Mouse (Mus musculus) lung, embryonic 14.5 days (tissue): ENCODE data around the gene Ccdc170. TPM values are rescaled to one million over a fixed set of nuclear protein-coding genes. Genes with fewer than 3 reads are reported as not detected.
"Not testable (repeated sequence)": the region's sequence is repeated elsewhere in the genome, so short reads cannot be mapped to it uniquely, and the experiment has no call there.

Experiments
- ATAC-seq: fragments of 200-750 bp; cut with Nextera tagmentation; 2 replicates; pipeline ENCODE4 v1.8.0; 2017; ENCODE audit warnings: mild to moderate bottlenecking, moderate TSS enrichment, moderate library complexity; ENCODE audit not compliant: insufficient read depth
- DNase-seq: peaks from one replicate; pipeline ENCODE4 v3.0.0-alpha.2; 2015
- H3K27ac ChIP-seq: fragments of 300-500 bp; sonication (generic); 2 replicates; pipeline ENCODE4 v1.5.1; 2014; ENCODE audit warnings: low read depth, mild to moderate bottlenecking, moderate library complexity
- H3K27me3 ChIP-seq: fragments of 300-500 bp; sonication (generic); 2 replicates; pipeline ENCODE4 v1.6.1; 2014; ENCODE audit warnings: low read length, control low read depth; ENCODE audit not compliant: insufficient read depth
- H3K36me3 ChIP-seq: fragments of 300-500 bp; sonication (generic); 2 replicates; pipeline ENCODE4 v1.6.1; 2014; ENCODE audit warnings: control low read depth; ENCODE audit not compliant: insufficient read depth
- H3K4me1 ChIP-seq: fragments of 300-500 bp; sonication (generic); 2 replicates; pipeline ENCODE4 v1.6.1; 2014; ENCODE audit warnings: antibody characterized with exemption, control low read depth; ENCODE audit not compliant: insufficient read depth
- H3K4me2 ChIP-seq: fragments of 300-500 bp; sonication (generic); 2 replicates; pipeline ENCODE4 v1.6.1; 2014; ENCODE audit warnings: mild to moderate bottlenecking
- H3K4me3 ChIP-seq: fragments of 300-500 bp; sonication (generic); 2 replicates; pipeline ENCODE4 v1.5.1; 2014; ENCODE audit warnings: low read depth, low read length
- H3K9ac ChIP-seq: fragments of 300-500 bp; sonication (generic); 2 replicates; pipeline ENCODE4 v1.6.1; 2014
- H3K9me3 ChIP-seq: fragments of 300-500 bp; sonication (generic); 2 replicates; pipeline ENCODE4 v1.6.1; 2016; ENCODE audit warnings: low read depth, low read length, control low read depth
- CTCF ChIP-seq: IDR thresholded peaks from 2 replicates; pipeline ENCODE4 v1.5.1; 2016; ENCODE audit warnings: antibody characterized with exemption, low read depth
- WGBS: fragments of 180-500 bp; shearing (Covaris S2); extraction: QIAGEN DNeasy Blood & Tissue Kit; methylation state at CpG from one replicate; pipeline ENCODE4 v1.1.7; 2014; 5-methylcytosine and 5-hydroxymethylcytosine counted together
- polyA plus RNA-seq: library from polyadenylated mRNA; unstranded; fragments of >200 nt; fragmentation: Nextera tagmentation; extraction: Ambion mirVana; gene quantifications from 2 replicates; pipeline ENCODE4 v1.2.1, GENCODE M21; 2014

Ccdc170 gene
- polyA plus RNA-seq = 0.12 TPM in 2 replicates

- Histone ChIP-seq H3K36me3 (no peaks in the 10 kb centered on the region), H3K9me3 (no peaks in the 10 kb centered on the region), H3K27ac (no peak within 1 kb of the TSS), H3K4me3 (no peak within 1 kb of the TSS), H3K9ac (no peak within 1 kb of the TSS), H3K4me1 (0 out of 2 replicates have a peak, but pooled peaks cover 5% of the 10 kb centered on the region), H3K27me3 (no peaks in the 10 kb centered on the region), H3K4me2 (no peak within 1 kb of the TSS)
- no peak for TF ChIP-seq CTCF
- WGBS = 42% methylated on average over 11 of the region's 11 CpGs
- DNase-seq (no peak), ATAC-seq (no peak)
Measured at GRCm38 (mm10) chr10:4482355-4482754, at the start of gene Ccdc170. Ccdc170 (plus strand) TSS chr10:4482502.

DNA sequence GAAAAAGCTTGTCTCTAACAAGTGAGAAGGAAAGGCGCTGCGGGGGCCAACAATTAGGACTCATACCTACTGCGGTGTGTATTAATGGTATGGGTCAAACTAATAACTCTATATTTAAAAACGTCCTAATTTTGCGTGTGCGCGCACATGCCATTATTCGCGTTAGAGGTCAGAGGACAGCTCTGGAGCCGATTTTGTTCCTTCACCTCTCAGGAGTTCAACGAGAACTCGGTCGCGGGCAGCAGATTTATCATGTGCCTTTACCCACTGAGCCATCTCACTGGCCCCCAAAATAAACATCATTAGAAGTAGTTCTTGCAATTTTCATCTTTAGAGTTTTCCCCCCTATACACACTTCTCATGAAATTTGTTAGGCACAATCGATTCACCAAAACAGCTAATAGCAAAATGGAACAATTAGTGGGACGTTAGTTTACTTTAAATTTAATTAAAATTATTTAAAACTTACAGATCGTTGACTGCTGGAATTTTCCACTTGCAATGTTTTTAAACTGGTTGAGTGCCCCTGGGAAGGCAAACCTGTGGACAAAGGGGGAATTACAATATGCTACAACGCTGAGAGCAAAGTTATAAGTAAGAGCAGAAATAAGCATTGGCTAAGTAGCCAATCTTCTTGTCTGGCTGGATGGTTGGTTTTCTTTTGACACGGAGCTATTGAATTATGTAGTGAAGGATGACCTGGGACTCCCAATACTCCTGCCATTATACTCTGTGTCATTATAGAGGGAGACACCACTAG is 49.1 kb upstream of the Ccdc170 start:
- ATAC-seq = no peak
- peak; percentile 74 for DNase-seq

GRCm38 (mm10) chr10:4433871-4434270 is 48.4 kb upstream of the Ccdc170 start:
- not testable (repeated sequence) for H3K4me1 ChIP-seq, H3K27ac ChIP-seq, H3K27me3 ChIP-seq, H3K9ac ChIP-seq, DNase-seq, H3K9me3 ChIP-seq, ATAC-seq
- H3K4me2 ChIP-seq = peak overlapping the region; percentile 66
- WGBS = 80% methylated on average over 2 of the region's 2 CpGs
- H3K36me3 ChIP-seq = peaks cover 18% of the 10 kb centered on the region; the same call in 1 of the 2 replicates
- peak overlapping the region; percentile 73 for H3K4me3 ChIP-seq

More for the DNA sequence above, 49.1 kb upstream of the Ccdc170 start:
- H3K27me3 ChIP-seq = no peaks in the 10 kb centered on the region
- peak overlapping the region; percentile 80 for H3K9ac ChIP-seq
- H3K27ac ChIP-seq = peak overlapping the region; percentile 94
- no peaks in the 10 kb centered on the region for H3K4me1 ChIP-seq
- H3K9me3 ChIP-seq = no peaks in the 10 kb centered on the region
- H3K36me3 ChIP-seq = peaks cover 18% of the 10 kb centered on the region; the same call in 1 of the 2 replicates
- H3K4me3 ChIP-seq = peak overlapping the region; percentile 73
- WGBS = 7% methylated on average over 19 of the region's 19 CpGs
- TF ChIP-seq CTCF = peak; percentile 52
- H3K4me2 ChIP-seq = peak overlapping the region; percentile 66

DNA sequence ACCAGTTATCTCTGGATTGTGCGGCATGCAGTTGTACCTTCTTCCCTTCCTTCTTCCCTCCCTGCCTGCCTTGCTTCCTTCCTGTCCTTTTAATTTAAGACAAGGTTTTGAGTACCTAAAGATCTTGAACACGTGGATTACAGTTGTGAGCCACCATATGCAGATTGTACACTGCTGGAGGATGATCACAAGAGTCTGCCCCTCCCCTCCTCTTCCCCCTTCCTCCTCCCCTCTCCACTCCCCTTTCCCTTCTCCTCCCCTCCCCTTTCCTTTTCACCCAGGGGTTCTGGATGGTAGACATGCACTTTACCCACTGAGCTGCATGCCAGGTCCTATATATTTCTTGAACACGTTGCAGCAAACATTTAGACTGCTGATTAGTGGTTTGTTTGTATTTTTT is 46.9 kb upstream of the Ccdc170 start:
- no peaks in the 10 kb centered on the region for H3K4me1 ChIP-seq
- H3K27ac ChIP-seq = no peak overlapping the region
- TF ChIP-seq CTCF = no peak
- ATAC-seq = no peak
- DNase-seq = no peak
- H3K4me3 ChIP-seq = no peak overlapping the region
- WGBS = 81% methylated on average over 3 of the region's 3 CpGs
- H3K4me2 ChIP-seq = no peak overlapping the region
- no peaks in the 10 kb centered on the region for H3K27me3 ChIP-seq
- peaks cover 31% of the 10 kb centered on the region for H3K36me3 ChIP-seq
- no peaks in the 10 kb centered on the region for H3K9me3 ChIP-seq
- H3K9ac ChIP-seq = no peak overlapping the region

DNA sequence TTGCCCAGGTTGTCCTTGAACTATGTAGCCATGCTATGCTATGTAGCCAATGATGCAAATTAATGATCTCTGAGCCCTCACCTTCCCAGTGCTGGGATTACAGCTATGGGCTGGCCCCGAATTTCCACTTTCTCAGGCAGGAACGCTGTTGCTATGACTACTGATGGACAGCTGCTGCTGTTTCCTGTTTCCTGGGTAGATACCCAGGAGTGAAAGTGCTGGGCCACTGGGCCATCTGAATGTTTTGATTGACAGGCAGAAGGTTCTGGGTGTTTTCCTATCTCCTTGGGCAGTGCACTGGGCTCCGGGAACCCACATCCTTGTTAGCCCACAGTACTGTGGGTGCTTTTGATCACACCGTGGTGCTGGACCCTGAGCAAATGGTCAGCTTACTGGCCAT is 25.9 kb upstream of the Ccdc170 start:
- ATAC-seq = peak; percentile 28; the same call in 1 of the 2 replicates
- H3K27ac ChIP-seq = no peak overlapping the region
- no peak for TF ChIP-seq CTCF
- peaks cover 27% of the 10 kb centered on the region for H3K36me3 ChIP-seq
- no peaks in the 10 kb centered on the region for H3K27me3 ChIP-seq
- H3K4me2 ChIP-seq = no peak overlapping the region
- no peak overlapping the region for H3K9ac ChIP-seq
- no peak overlapping the region for H3K4me3 ChIP-seq
- 68% methylated on average over 4 of the region's 4 CpGs for WGBS
- H3K4me1 ChIP-seq = no peaks in the 10 kb centered on the region
- no peak for DNase-seq
- H3K9me3 ChIP-seq = no peaks in the 10 kb centered on the region

DNA sequence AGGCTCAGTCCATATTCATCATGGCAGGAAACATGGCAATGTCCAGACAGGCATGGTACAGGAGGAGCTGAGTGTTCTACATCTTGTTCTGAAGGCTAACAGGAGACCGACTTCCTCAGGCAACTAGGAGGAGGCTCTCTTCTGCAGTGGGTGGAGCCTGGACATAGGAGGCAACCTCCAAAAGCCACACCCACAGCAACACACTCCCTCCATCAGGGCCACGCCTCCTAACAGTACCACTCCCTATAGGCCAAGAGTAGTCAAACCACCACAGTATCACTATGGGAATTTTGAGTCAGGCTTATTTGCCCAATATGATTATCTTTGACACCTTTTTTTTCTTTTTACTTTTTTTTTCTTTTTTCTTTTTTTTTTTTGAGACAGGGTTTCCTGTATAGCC is 22.1 kb upstream of the Ccdc170 start:
- H3K4me1 ChIP-seq = no peaks in the 10 kb centered on the region
- no peak overlapping the region for H3K4me3 ChIP-seq
- no peak for TF ChIP-seq CTCF
- DNase-seq (no peak), ATAC-seq (no peak; the same call in 1 of the 2 replicates)
- H3K27ac ChIP-seq = no peak overlapping the region
- no peaks in the 10 kb centered on the region for H3K9me3 ChIP-seq
- H3K27me3 ChIP-seq = no peaks in the 10 kb centered on the region
- H3K36me3 ChIP-seq = peaks cover 6% of the 10 kb centered on the region; the same call in 1 of the 2 replicates
- 94% methylated on average over 2 of the region's 2 CpGs for WGBS
- H3K4me2 ChIP-seq = no peak overlapping the region
- H3K9ac ChIP-seq = no peak overlapping the region

GRCm38 (mm10) chr10:4465799-4466198 is 16.5 kb upstream of the Ccdc170 start:
- ATAC-seq (no peak), DNase-seq (no peak)
- Histone ChIP-seq H3K27me3 (no peaks in the 10 kb centered on the region), H3K4me1 (no peaks in the 10 kb centered on the region), H3K9ac (no peak overlapping the region), H3K36me3 (no peaks in the 10 kb centered on the region), H3K4me2 (no peak overlapping the region), H3K9me3 (no peaks in the 10 kb centered on the region), H3K4me3 (no peak overlapping the region), H3K27ac (no peak overlapping the region)
- WGBS = 57% methylated on average over 7 of the region's 7 CpGs
- TF ChIP-seq CTCF = no peak
